Mouse (Mus musculus): ENCODE measurements around the gene Psmb6.

- TF ChIP-seq POLR2A (IDR thresholded peaks at IDR 0.05; ENCODE audit: control insufficient read depth, low read depth, low read length) (no peak), CTCF (IDR thresholded peaks at IDR 0.05; ENCODE audit: control insufficient read depth, insufficient read depth, insufficient replicate concordance, low read depth, low read length) (no peak)
These were observed 38.5 kb downstream of the Psmb6 start for GRCm38 (mm10) chr11:70563470-70564275.

Data from testis, adult 2 months (tissue).